Mouse (Mus musculus) liver, embryonic 14.5 days (tissue): ENCODE results near the gene Wdr75. TPM values are rescaled to one million over a fixed set of nuclear protein-coding genes. Genes with fewer than 3 reads are reported as not detected.
A peak's percentile ranks its signal among the peaks of the same experiment; 100 is the strongest.

Experiments
- ATAC-seq: fragments of 200-750 bp; cut with Nextera tagmentation; 2 replicates; pipeline ENCODE4 v1.8.0; 2017; ENCODE audit warnings: moderate number of reproducible peaks, mild to moderate bottlenecking, moderate library complexity; ENCODE audit not compliant: insufficient read depth
- DNase-seq, 3 experiments: peaks; one replicate each; pipeline ENCODE4 v3.0.0-alpha.2; 2012 to 2013; ENCODE audit warnings: low read depth in 3 of 3, low spot score in 3 of 3
- H3K27ac ChIP-seq: fragments of 300-500 bp; sonication (generic); 2 replicates; pipeline ENCODE4 v1.5.1; 2014; ENCODE audit warnings: moderate library complexity, mild to moderate bottlenecking, control low read depth, inconsistent platforms
- H3K27me3 ChIP-seq: fragments of 300-500 bp; sonication (generic); 2 replicates; pipeline ENCODE4 v1.6.1; 2014; ENCODE audit warnings: mild to moderate bottlenecking, low read length, moderate library complexity; ENCODE audit not compliant: control insufficient read depth, insufficient read depth
- H3K36me3 ChIP-seq: fragments of 300-500 bp; sonication (generic); replicated peaks from 2 replicates; pipeline ENCODE4 v1.6.1; 2014; ENCODE audit warnings: low read depth; ENCODE audit not compliant: control insufficient read depth, insufficient read depth
- H3K4me1 ChIP-seq, 2 experiments: fragments of 200-500 bp in 1 of 2; fragments of 300-500 bp in 1 of 2; sonication (generic) in 1 of 2; replicated peaks; 2 replicates each; pipeline ENCODE4 v1.6.1; 2012 to 2014; ENCODE audit warnings: antibody characterized with exemption in 1 of 2, inconsistent platforms in 1 of 2, low read length in 1 of 2; ENCODE audit not compliant: control insufficient read depth in 2 of 2, insufficient read depth in 2 of 2
- H3K4me2 ChIP-seq: fragments of 300-500 bp; sonication (generic); 2 replicates; pipeline ENCODE4 v1.6.1; 2014; ENCODE audit warnings: low read depth, mild to moderate bottlenecking, control low read depth, moderate library complexity
- H3K4me3 ChIP-seq, 2 experiments: fragments of 200-500 bp in 1 of 2; fragments of 300-500 bp in 1 of 2; sonication (generic) in 1 of 2; 2 replicates each; pipeline ENCODE4 v1.5.1; 2012 to 2014; ENCODE audit warnings: low read depth in 2 of 2, low read length in 2 of 2, mild to moderate bottlenecking in 2 of 2, control low read depth in 1 of 2, inconsistent platforms in 1 of 2, moderate library complexity in 1 of 2; ENCODE audit not compliant: insufficient read depth in 1 of 2
- H3K9ac ChIP-seq: fragments of 300-500 bp; sonication (generic); replicated peaks from 2 replicates; pipeline ENCODE4 v1.6.1; 2014; ENCODE audit warnings: mild to moderate bottlenecking, control low read depth, moderate library complexity
- H3K9me3 ChIP-seq: fragments of 300-500 bp; sonication (generic); 2 replicates; pipeline ENCODE4 v1.6.1; 2016; ENCODE audit warnings: low read length, mixed read lengths; ENCODE audit not compliant: control insufficient read depth
- CTCF ChIP-seq: IDR thresholded peaks from 2 replicates; pipeline ENCODE4 v1.5.1; 2016; ENCODE audit warnings: antibody characterized with exemption, low read depth, control low read depth
- EP300 ChIP-seq: IDR thresholded peaks from 2 replicates; pipeline ENCODE4 v1.6.1; 2016; ENCODE audit warnings: antibody characterized with exemption, low read depth
- WGBS: fragments of 180-500 bp; shearing (Covaris S2); extraction: QIAGEN DNeasy Blood & Tissue Kit; methylation state at CpG from one replicate; pipeline ENCODE4 v1.1.7; 2014; ENCODE audit not compliant: insufficient replicate concordance; 5-methylcytosine and 5-hydroxymethylcytosine counted together
- polyA plus RNA-seq, 2 experiments: library from polyadenylated mRNA; depleted of rRNA in 1 of 2; stranded (reverse) in 1 of 2; unstranded in 1 of 2; fragments of >200 nt; fragmentation: Nextera tagmentation in 1 of 2; extraction: Ambion mirVana in 1 of 2; gene quantifications; 2 replicates each; pipeline versions ENCODE4 v1.2.1 to v1.2.3; 2012 to 2014

Gene Wdr75
- polyA plus RNA-seq, 2 experiments: 32.5 to 43.3 TPM

DNA sequence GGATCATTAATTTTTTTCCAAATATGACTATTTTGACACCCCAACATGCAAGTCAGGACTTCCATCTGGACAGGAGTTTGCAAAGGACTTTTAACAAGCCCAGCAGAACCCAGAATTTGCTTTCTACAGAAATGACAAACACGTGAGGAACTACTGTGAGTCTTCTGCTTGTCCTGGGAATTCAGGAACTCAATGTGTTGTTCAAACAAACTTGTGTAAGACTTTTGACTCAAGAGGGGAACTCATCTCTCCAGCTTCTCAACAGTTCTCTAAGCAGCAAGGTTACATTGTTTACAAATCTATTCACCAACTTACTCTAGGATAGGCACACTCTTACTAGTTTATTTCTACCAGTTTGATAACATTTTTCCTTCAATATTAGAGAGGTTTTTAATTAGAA lies 63.1 kb downstream of the Wdr75 start:
- no peak for ATAC-seq

GRCm38 (mm10) chr1:45860349-45860748 lies 65.4 kb downstream of the Wdr75 start:
- Histone ChIP-seq H3K9ac (no peak overlapping the region), H3K36me3 (no peaks in the 10 kb centered on the region), H3K9me3 (no peaks in the 10 kb centered on the region; the same call in 1 of the 2 replicates), H3K4me2 (no peak overlapping the region), H3K4me3 (no peak overlapping the region), H3K27ac (no peak overlapping the region; the same call in 1 of the 2 replicates), H3K4me1 (peaks cover 6 to 13% of the 10 kb centered on the region in 2 experiments), H3K27me3 (no peaks in the 10 kb centered on the region)
- DNase-seq (peak in 2 of 3 experiments; percentile 31 to 35), ATAC-seq (peak; percentile 28; the same call in 1 of the 2 replicates)
- TF ChIP-seq CTCF (no peak), EP300 (peak; percentile 20; the same call in 1 of the 2 replicates)
- WGBS: 35% methylated on average over 5 of the region's 5 CpGs

More for the DNA sequence above, 63.1 kb downstream of the Wdr75 start:
- Histone ChIP-seq H3K27me3 (no peaks in the 10 kb centered on the region), H3K4me2 (no peak overlapping the region), H3K4me3 (no peak overlapping the region), H3K36me3 (no peaks in the 10 kb centered on the region), H3K9ac (no peak overlapping the region), H3K9me3 (no peaks in the 10 kb centered on the region; the same call in 1 of the 2 replicates), H3K27ac (no peak overlapping the region), H3K4me1 (peaks cover 6 to 9% of the 10 kb centered on the region in 2 experiments)
- DNase-seq: no peak
- TF ChIP-seq CTCF: no peak
- no peak for TF ChIP-seq EP300
- 30% methylated on average over 1 of the region's 1 CpGs for WGBS

DNA sequence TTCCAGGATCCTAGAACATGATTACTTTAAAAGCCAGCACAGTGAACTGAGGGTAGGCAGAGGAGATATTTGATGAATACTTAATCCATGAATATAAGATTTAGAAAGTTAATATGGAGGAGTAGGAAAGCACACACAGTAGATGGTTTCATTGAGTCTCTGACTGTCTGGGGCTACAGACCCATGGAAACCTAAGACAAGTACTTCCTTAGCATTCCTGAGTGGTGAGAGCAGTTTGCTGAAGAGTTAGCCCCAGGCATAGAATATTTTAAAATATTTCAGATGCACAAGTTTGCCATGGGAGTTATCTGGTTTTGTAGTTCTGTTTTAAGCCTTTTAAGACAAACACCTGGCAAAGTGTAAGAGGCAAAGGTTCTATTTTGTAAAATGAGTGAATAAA lies 66.2 kb downstream of the Wdr75 start:
- ATAC-seq: no peak

GRCm38 (mm10) chr1:45863641-45864040 lies 68.7 kb downstream of the Wdr75 start:
- no peak for DNase-seq
- TF ChIP-seq CTCF (no peak), EP300 (no peak)
- Histone ChIP-seq H3K9ac (no peak overlapping the region), H3K4me3 (no peak overlapping the region), H3K9me3 (no peaks in the 10 kb centered on the region; the same call in 1 of the 2 replicates), H3K27ac (no peak overlapping the region), H3K27me3 (no peaks in the 10 kb centered on the region), H3K4me2 (no peak overlapping the region), H3K4me1 (peaks cover 6 to 14% of the 10 kb centered on the region in 2 experiments), H3K36me3 (no peaks in the 10 kb centered on the region)
- 76% methylated on average over 3 of the region's 3 CpGs for WGBS
- no peak for ATAC-seq

More for the DNA sequence above, 66.2 kb downstream of the Wdr75 start:
- TF ChIP-seq EP300: no peak
- TF ChIP-seq CTCF: no peak
- Histone ChIP-seq H3K4me2 (no peak overlapping the region), H3K9ac (no peak overlapping the region), H3K4me3 (no peak overlapping the region), H3K27me3 (no peaks in the 10 kb centered on the region), H3K4me1 (peaks cover 6 to 14% of the 10 kb centered on the region in 2 experiments), H3K36me3 (no peaks in the 10 kb centered on the region), H3K9me3 (no peaks in the 10 kb centered on the region; the same call in 1 of the 2 replicates), H3K27ac (no peak overlapping the region)
- DNase-seq: no peak

DNA sequence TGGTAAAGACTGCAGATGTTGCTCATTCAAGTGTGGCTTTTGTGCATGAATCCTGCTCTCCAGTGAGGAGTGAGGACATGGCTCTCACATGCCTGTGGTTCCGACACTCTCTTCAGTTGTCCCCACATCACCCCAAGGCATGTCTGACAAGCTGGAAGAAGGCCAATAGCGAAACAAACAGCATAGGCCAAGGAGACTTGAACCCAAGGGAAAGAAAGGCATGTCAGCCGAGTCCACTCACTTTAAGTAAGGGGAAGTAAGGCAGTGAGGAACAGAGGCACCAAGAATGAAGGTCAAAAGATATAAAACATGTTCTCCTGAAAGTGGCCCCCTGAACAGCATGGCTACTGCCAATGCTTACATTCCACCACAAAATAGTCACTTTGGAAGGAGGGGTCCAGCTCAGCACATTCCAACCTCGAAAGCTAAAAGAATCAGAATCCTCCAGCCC lies 69.6 kb downstream of the Wdr75 start:
- no peak overlapping the region for H3K4me2 ChIP-seq
- TF ChIP-seq CTCF (no peak), EP300 (no peak)

More for the DNA sequence above, 69.6 kb downstream of the Wdr75 start:
- H3K4me3 ChIP-seq: no peak overlapping the region
- H3K27me3 ChIP-seq: no peaks in the 10 kb centered on the region
- H3K9ac ChIP-seq: no peak overlapping the region
- no peaks in the 10 kb centered on the region; the same call in 1 of the 2 replicates for H3K9me3 ChIP-seq
- no peak overlapping the region for H3K27ac ChIP-seq
- H3K36me3 ChIP-seq: no peaks in the 10 kb centered on the region
- DNase-seq (no peak), ATAC-seq (no peak)
- H3K4me1 ChIP-seq: peaks cover 6 to 15% of the 10 kb centered on the region in 2 experiments
- whole genome bisulfite sequencing: 58% methylated on average over 4 of the region's 4 CpGs
